Mouse (Mus musculus) limb, embryonic 10.5 days (tissue): Measurements from ENCODE around the gene Calhm3. TPM values are rescaled to one million over a fixed set of nuclear protein-coding genes. Genes with fewer than 3 reads are reported as not detected.
A peak's percentile ranks its signal among the peaks of the same experiment; 100 is the strongest.

ENCODE experiments used
- DNase-seq: peaks from one replicate; pipeline ENCODE4 v3.0.0-alpha.2; 2017; ENCODE audit warnings: low spot score
- H3K27ac ChIP-seq: fragments of 300-500 bp; sonication (generic); 2 replicates; pipeline ENCODE4 v1.5.1; 2016; ENCODE audit warnings: mild to moderate bottlenecking
- H3K27me3 ChIP-seq: fragments of 300-500 bp; sonication (generic); 2 replicates; pipeline ENCODE4 v1.6.1; 2016; ENCODE audit warnings: low read depth, mild to moderate bottlenecking; ENCODE audit not compliant: poor library complexity, severe bottlenecking
- H3K36me3 ChIP-seq: fragments of 300-500 bp; sonication (generic); 2 replicates; pipeline ENCODE4 v1.6.1; 2016; ENCODE audit warnings: mild to moderate bottlenecking, moderate library complexity
- H3K4me1 ChIP-seq: fragments of 300-500 bp; sonication (generic); 2 replicates; pipeline ENCODE4 v1.6.1; 2016
- H3K4me3 ChIP-seq: fragments of 300-500 bp; sonication (generic); 2 replicates; pipeline ENCODE4 v1.5.1; 2016; ENCODE audit warnings: mild to moderate bottlenecking, moderate library complexity
- H3K9me3 ChIP-seq: fragments of 300-500 bp; sonication (generic); replicated peaks from 2 replicates; pipeline ENCODE4 v1.6.1; 2016; ENCODE audit warnings: mild to moderate bottlenecking
- WGBS: fragments of 180-500 bp; shearing (Covaris S2); methylation state at CpG from one replicate; pipeline ENCODE4 v1.1.7; 2016; 5-methylcytosine and 5-hydroxymethylcytosine counted together
- polyA plus RNA-seq: library from polyadenylated mRNA; unstranded; fragments of >200 nt; fragmentation: Nextera tagmentation; extraction: Ambion mirVana; gene quantifications from 2 replicates; pipeline ENCODE4 v1.2.1, GENCODE M21; 2016

The Calhm3 gene
- polyA plus RNA-seq, 1 experiment from 2014 or later: not detected

GRCm38 (mm10) chr19:47179272-47179809 is 21.8 kb upstream of the Calhm3 start:
- H3K4me1 ChIP-seq: peaks cover 28% of the 10 kb centered on the region
- peak; percentile 52 for DNase-seq
- H3K9me3 ChIP-seq: no peaks in the 10 kb centered on the region
- peak overlapping the region; percentile 80 for H3K27ac ChIP-seq
- peak overlapping the region; percentile 80 for H3K4me3 ChIP-seq
- under 1% methylated on average over 42 of the region's 42 CpGs for WGBS
- peaks cover 68% of the 10 kb centered on the region for H3K27me3 ChIP-seq
- no peaks in the 10 kb centered on the region for H3K36me3 ChIP-seq

DNA sequence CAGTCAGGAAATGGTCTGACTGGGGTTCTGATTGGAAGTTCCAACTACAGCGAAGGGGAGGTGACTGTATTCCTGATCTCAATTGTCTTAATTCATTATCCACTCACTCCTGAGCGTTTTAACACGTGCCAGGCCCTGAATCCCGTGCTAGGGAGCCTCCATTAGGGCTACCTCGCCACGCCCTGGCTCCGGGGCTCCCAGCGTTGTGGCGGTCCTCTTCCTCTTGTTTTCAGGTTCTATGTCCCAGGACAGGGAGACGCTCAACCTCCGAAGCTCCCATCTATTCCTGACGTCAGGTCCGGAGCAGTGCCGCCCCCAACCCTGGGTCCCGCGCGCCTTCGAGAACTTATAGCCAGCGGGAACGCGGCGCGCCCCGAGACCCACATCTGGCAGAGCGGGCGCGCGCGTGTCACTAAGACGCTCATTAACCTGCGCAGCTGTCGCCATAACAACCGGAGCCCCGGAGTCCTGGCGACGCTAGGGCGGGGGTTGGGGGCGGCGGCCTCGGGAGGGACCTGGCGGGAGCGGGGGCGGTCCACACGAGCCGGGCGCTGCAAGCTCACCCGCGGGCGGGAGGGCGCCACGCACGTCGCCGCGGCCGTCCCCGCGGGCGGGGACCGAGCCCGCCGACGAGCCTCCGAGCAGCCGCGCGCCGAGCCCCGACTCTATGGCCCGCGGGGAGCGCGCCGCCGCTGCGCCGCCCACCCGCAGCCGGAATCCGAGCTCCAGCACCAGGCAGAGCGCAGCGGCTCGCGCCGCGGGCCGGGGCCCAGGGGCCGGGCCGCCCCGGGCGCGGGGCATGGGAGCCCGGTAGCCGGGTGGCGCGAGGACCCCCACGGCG is 21.1 kb upstream of the Calhm3 start, which contains the start of gene Neurl1a:
TSS of gene Neurl1a (plus strand) at position 390 of the 841 bp plus-strand sequence.
- peak; percentile 84 for DNase-seq
- WGBS: under 1% methylated on average over 98 of the region's 98 CpGs
- H3K36me3 ChIP-seq: no peaks in the 10 kb centered on the region
- peak within 1 kb of the TSS; percentile 80 for H3K4me3 ChIP-seq
- peak within 1 kb of the TSS; percentile 80 for H3K27ac ChIP-seq
- no peaks in the 10 kb centered on the region for H3K9me3 ChIP-seq
- peaks cover 22% of the 10 kb centered on the region for H3K4me1 ChIP-seq
- peaks cover 68% of the 10 kb centered on the region for H3K27me3 ChIP-seq

GRCm38 (mm10) chr19:47178001-47178400 is 20.4 kb upstream of the Calhm3 start:
- 22% methylated on average over 10 of the region's 10 CpGs for WGBS
- H3K4me3 ChIP-seq: peak overlapping the region; percentile 80
- DNase-seq: peak; percentile 48

GRCm38 (mm10) chr19:47176916-47177505 is 19.4 kb upstream of the Calhm3 start:
- Histone ChIP-seq H3K4me3 (no peak overlapping the region), H3K9me3 (no peaks in the 10 kb centered on the region), H3K4me1 (peaks cover 21% of the 10 kb centered on the region), H3K27ac (no peak overlapping the region), H3K36me3 (no peaks in the 10 kb centered on the region), H3K27me3 (peaks cover 65% of the 10 kb centered on the region)
- DNase-seq: no peak
- WGBS: 91% methylated on average over 2 of the region's 2 CpGs

More at GRCm38 (mm10) chr19:47178001-47178400, 20.4 kb upstream of the Calhm3 start:
- Histone ChIP-seq H3K27ac (0 out of 2 replicates have a peak overlapping the region, but pooled peaks have one; percentile 80), H3K4me1 (peaks cover 21% of the 10 kb centered on the region), H3K36me3 (no peaks in the 10 kb centered on the region), H3K27me3 (peaks cover 68% of the 10 kb centered on the region), H3K9me3 (no peaks in the 10 kb centered on the region)

GRCm38 (mm10) chr19:47175472-47175871 is 17.9 kb upstream of the Calhm3 start:
- Histone ChIP-seq H3K9me3 (no peaks in the 10 kb centered on the region), H3K27ac (no peak overlapping the region), H3K4me3 (no peak overlapping the region), H3K4me1 (peaks cover 21% of the 10 kb centered on the region), H3K27me3 (peaks cover 50% of the 10 kb centered on the region), H3K36me3 (no peaks in the 10 kb centered on the region)
- 80% methylated on average over 2 of the region's 2 CpGs for WGBS
- no peak for DNase-seq

- no peaks in the 10 kb centered on the region for H3K36me3 ChIP-seq
- peaks cover 40% of the 10 kb centered on the region for H3K27me3 ChIP-seq
- DNase-seq: no peak
- H3K4me3 ChIP-seq: no peak overlapping the region
- WGBS: 52% methylated on average over 3 of the region's 3 CpGs
- peaks cover 16% of the 10 kb centered on the region for H3K4me1 ChIP-seq
- no peaks in the 10 kb centered on the region for H3K9me3 ChIP-seq
- no peak overlapping the region for H3K27ac ChIP-seq
These were observed 17.0 kb upstream of the Calhm3 start for GRCm38 (mm10) chr19:47174515-47174914.

- DNase-seq: peak; percentile 89
- no peak overlapping the region for H3K27ac ChIP-seq
- H3K4me3 ChIP-seq: peak overlapping the region; percentile 25; the same call in 1 of the 2 replicates
- no peaks in the 10 kb centered on the region for H3K36me3 ChIP-seq
- H3K4me1 ChIP-seq: peaks cover 6% of the 10 kb centered on the region
- 0 out of 2 replicates have a peak, but pooled peaks cover 8% of the 10 kb centered on the region for H3K27me3 ChIP-seq
- 29% methylated on average over 11 of the region's 11 CpGs for WGBS
- H3K9me3 ChIP-seq: no peaks in the 10 kb centered on the region
These were observed 11.3 kb upstream of the Calhm3 start for GRCm38 (mm10) chr19:47168793-47169412.

GRCm38 (mm10) chr19:47168223-47168622 is 10.7 kb upstream of the Calhm3 start:
- peak overlapping the region; percentile 25; the same call in 1 of the 2 replicates for H3K4me3 ChIP-seq
- 0 out of 2 replicates have a peak, but pooled peaks cover 8% of the 10 kb centered on the region for H3K27me3 ChIP-seq
- no peak overlapping the region for H3K27ac ChIP-seq
- 7% methylated on average over 13 of the region's 13 CpGs for WGBS
- peak; percentile 51 for DNase-seq
- peaks cover 6% of the 10 kb centered on the region for H3K4me1 ChIP-seq
- H3K36me3 ChIP-seq: no peaks in the 10 kb centered on the region
- H3K9me3 ChIP-seq: no peaks in the 10 kb centered on the region

DNA sequence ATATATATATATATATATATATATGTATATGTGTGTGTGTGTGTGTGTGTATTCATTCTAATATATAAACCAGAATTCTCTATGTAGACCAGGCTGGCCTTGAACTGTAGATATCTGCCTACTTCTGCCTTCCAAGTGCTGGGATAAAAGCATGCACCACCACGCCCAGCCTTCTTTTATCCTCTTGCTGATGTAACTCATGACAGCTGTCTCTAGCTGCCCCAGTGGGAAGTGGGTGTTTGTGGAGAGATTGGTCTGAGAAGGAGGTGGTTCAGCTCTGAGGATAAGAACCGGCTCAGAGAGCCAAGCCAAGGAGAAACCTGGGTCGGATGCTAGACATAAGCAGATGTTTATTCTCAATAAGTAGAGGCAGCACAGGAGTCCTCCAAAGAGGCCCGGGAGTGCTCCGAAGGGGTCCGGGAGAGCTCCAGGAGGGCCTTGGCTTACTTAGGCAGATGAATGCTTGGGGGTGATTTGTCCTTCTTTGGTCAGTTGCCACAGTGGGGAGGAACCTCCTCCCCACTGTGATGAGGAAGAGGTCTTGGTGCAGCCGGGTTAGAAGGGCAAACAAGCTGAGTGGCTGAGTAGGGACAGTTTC is 10.2 kb upstream of the Calhm3 start:
- Histone ChIP-seq H3K27ac (no peak overlapping the region), H3K27me3 (0 out of 2 replicates have a peak, but pooled peaks cover 8% of the 10 kb centered on the region), H3K4me3 (no peak overlapping the region), H3K4me1 (peaks cover 6% of the 10 kb centered on the region), H3K36me3 (no peaks in the 10 kb centered on the region), H3K9me3 (no peaks in the 10 kb centered on the region)
- DNase-seq: no peak
- WGBS: 67% methylated on average over 7 of the region's 7 CpGs

DNA sequence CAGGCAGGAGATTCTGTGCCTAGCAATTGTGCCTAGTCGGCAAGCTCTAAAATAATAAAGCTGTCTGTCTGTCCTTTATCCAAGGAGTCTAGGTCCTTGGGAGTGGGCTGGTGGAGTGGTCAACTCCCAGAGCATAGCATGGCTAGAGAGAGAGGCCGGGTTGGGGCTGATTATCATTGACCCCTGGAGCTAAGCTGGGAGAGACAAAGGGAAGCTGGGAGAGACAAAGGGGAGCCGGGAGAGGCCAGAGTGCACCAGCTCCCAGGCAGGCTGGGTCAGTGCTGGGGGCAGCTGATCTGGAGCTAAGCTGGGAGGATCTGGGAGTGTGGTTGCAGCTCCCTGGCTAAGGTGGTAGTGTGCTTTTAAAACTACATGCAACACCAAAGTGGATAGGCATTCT is 9.2 kb upstream of the Calhm3 start:
- Histone ChIP-seq H3K27me3 (0 out of 2 replicates have a peak, but pooled peaks cover 8% of the 10 kb centered on the region), H3K4me3 (no peak overlapping the region), H3K9me3 (no peaks in the 10 kb centered on the region), H3K36me3 (no peaks in the 10 kb centered on the region), H3K4me1 (peaks cover 6% of the 10 kb centered on the region), H3K27ac (no peak overlapping the region)
- no peak for DNase-seq
- WGBS: 33% methylated on average over 3 of the region's 3 CpGs

- H3K9me3 ChIP-seq: no peaks in the 10 kb centered on the region
- no peaks in the 10 kb centered on the region for H3K36me3 ChIP-seq
- 89% methylated on average over 6 of the region's 6 CpGs for WGBS
- H3K4me1 ChIP-seq: no peaks in the 10 kb centered on the region
- H3K27ac ChIP-seq: no peak overlapping the region
- DNase-seq: no peak
- H3K4me3 ChIP-seq: no peak overlapping the region
- 0 out of 2 replicates have a peak, but pooled peaks cover 5% of the 10 kb centered on the region for H3K27me3 ChIP-seq
These were observed 5.7 kb upstream of the Calhm3 start for GRCm38 (mm10) chr19:47163176-47163744.

- Histone ChIP-seq H3K27ac (no peak overlapping the region), H3K4me3 (no peak overlapping the region), H3K4me1 (no peaks in the 10 kb centered on the region), H3K9me3 (no peaks in the 10 kb centered on the region), H3K36me3 (no peaks in the 10 kb centered on the region), H3K27me3 (no peaks in the 10 kb centered on the region)
- no peak for DNase-seq
- WGBS: 65% methylated on average over 4 of the region's 4 CpGs
These were observed 4.1 kb upstream of the Calhm3 start for GRCm38 (mm10) chr19:47161669-47162068.
